Mouse (Mus musculus): ENCODE data around the gene Rfk. TPM values are rescaled to one million over a fixed set of nuclear protein-coding genes. Genes with fewer than 3 reads are reported as not detected.

Rfk gene
- 88.8 TPM for polyA plus RNA-seq (2014; fragmentation: Illumina TruSeq; extraction: RNeasy Lipid Tissue Mini Kit (QIAGEN cat#74804); ENCODE audit: low read depth, low replicate concordance)

GRCm38 (mm10) chr19:17393841-17394591 lies at the start of gene Rfk:
Rfk (plus strand) TSS chr19:17394043.

GRCm38 (mm10) chr19:17372701-17373100 lies 21.1 kb upstream of the Rfk start, which contains the start of gene Gcnt1:
Gcnt1 (minus strand) TSS chr19:17372844.

Other genes starting within 250 kb of the Rfk start
- 2.6 TPM for gene Gcnt1, start 21.2 kb upstream of the Rfk start, polyA plus RNA-seq (2014; fragmentation: Illumina TruSeq; extraction: RNeasy Lipid Tissue Mini Kit (QIAGEN cat#74804); ENCODE audit: low read depth, low replicate concordance)